8 mouse cellular contexts compared by ENCODE assay signal in the genomic region with DNA sequence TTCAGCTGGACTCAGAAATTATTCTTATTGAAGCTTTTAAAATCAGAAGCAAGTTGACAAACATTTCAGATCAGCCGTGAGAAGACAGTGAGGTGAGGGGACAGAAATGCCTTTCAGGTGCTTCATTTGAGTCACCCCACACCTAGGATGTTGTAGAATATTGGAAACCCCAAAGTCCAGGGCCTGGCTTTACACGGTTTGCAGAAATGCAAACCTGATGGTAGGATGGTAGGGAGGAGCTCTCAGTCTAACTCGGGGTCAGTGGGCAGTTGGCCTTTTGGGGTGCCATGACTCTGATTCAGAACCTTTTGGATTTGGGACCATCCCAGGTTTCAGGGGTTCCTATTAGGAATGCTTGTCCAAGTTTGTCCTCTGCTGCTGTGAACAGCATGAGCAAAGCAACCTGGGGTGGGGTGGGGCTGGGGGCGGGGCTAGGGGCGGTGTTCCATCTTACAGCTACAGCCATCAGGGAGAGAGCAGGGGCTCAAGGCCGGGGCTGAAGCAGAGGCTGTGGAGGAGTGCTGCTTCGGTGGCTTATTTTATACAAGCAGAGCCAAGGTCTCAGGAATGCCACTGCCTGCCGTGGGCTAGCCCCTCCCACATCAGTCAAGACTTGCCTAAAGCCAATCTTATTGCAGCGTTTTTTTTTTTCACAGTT.
DNase-seq lines count a peak whose midpoint lies in the region; ATAC-seq lines count a peak whose summit lies in the region.

No protein-coding gene starts in this region.

- no peak for DNase-seq in heart, postnatal 36 days
- DNase-seq in forebrain, embryonic 11.5 days (ENCODE audit: low spot score), result peak; percentile 69
- peak; percentile 35 to 72 for DNase-seq in kidney, postnatal 25 days
- peak; percentile 46 for DNase-seq in neural tube, embryonic 11.5 days (ENCODE audit: low spot score)
- no peak for DNase-seq in left cerebral cortex, adult 11 months (ENCODE audit: low spot score)
- no peak for DNase-seq in Muller cell, postnatal 12 days (ENCODE audit: inconsistent ontology term)

- H3K9ac ChIP-seq in heart, embryonic 13.5 days, result no peak overlapping the region
- no peak overlapping the region for H3K9ac ChIP-seq in forebrain, embryonic 11.5 days (ENCODE audit: low read length)
- H3K9ac ChIP-seq in neural tube, embryonic 11.5 days (ENCODE audit: low read length), result no peak overlapping the region

- H3K4me2 ChIP-seq in heart, embryonic 13.5 days, result peak overlapping the region; percentile 96
- H3K4me2 ChIP-seq in forebrain, embryonic 11.5 days (ENCODE audit: low read depth, low read length, severe bottlenecking), result peak overlapping the region; percentile 89
- H3K4me2 ChIP-seq in neural tube, embryonic 11.5 days (ENCODE audit: low read depth), result peak overlapping the region; percentile 81

- peaks cover 4% of the 10 kb centered on the region; the same call in 1 of the 2 replicates for H3K9me3 ChIP-seq in heart, embryonic 13.5 days
- H3K9me3 ChIP-seq in forebrain, embryonic 11.5 days (ENCODE audit: control insufficient read depth, low read length), result no peaks in the 10 kb centered on the region; the same call in 1 of the 2 replicates
- no peaks in the 10 kb centered on the region for H3K9me3 ChIP-seq in neural tube, embryonic 11.5 days (ENCODE audit: control insufficient read depth, low read length)

- WGBS in heart, embryonic 13.5 days, result 4% methylated on average over 9 of the region's 9 CpGs
- WGBS in forebrain, embryonic 11.5 days, result 3% methylated on average over 9 of the region's 9 CpGs
- 6% methylated on average over 9 of the region's 9 CpGs for WGBS in neural tube, embryonic 11.5 days

- intact Hi-C loops in heart, postnatal 36 days (cut with DNase I), result no loop called here

- peak overlapping the region; percentile 56; the same call in 1 of the 2 replicates for H3K4me3 ChIP-seq in heart, embryonic 13.5 days
- H3K4me3 ChIP-seq in forebrain, embryonic 11.5 days (ENCODE audit: low read depth, low read length), result peak overlapping the region; percentile 41; the same call in 1 of the 2 replicates
- H3K4me3 ChIP-seq in neural tube, embryonic 11.5 days (ENCODE audit: low read depth, low read length), result peak overlapping the region; percentile 36; the same call in 1 of the 2 replicates

- ATAC-seq in heart, embryonic 13.5 days (ENCODE audit: extremely low read depth, insufficient number of reproducible peaks, low FRiP score, low TSS enrichment), result no peak
- ATAC-seq in forebrain, embryonic 11.5 days (replicated peaks; ENCODE audit: low FRiP score), result peak; percentile 61; the same call in 1 of the 2 replicates
- no peak for ATAC-seq in neural tube, embryonic 11.5 days (ENCODE audit: insufficient read depth, low FRiP score, low TSS enrichment)
- ATAC-seq in erythroblast, adult 5-6 weeks (replicated peaks; ENCODE audit: low FRiP score, poor library complexity, severe bottlenecking), result no peak

- peaks cover 52% of the 10 kb centered on the region for H3K27me3 ChIP-seq in heart, embryonic 13.5 days (replicated peaks)
- H3K27me3 ChIP-seq in forebrain, embryonic 11.5 days (ENCODE audit: control insufficient read depth, insufficient read depth, low read length), result no peaks in the 10 kb centered on the region
- no peaks in the 10 kb centered on the region for H3K27me3 ChIP-seq in neural tube, embryonic 11.5 days (ENCODE audit: control insufficient read depth, insufficient read depth, low read length)

- H3K36me3 ChIP-seq in heart, embryonic 13.5 days, result no peaks in the 10 kb centered on the region
- H3K36me3 ChIP-seq in forebrain, embryonic 11.5 days (ENCODE audit: control insufficient read depth, insufficient read depth, low read length), result no peaks in the 10 kb centered on the region
- H3K36me3 ChIP-seq in neural tube, embryonic 11.5 days (ENCODE audit: control insufficient read depth, insufficient read depth, low read length), result no peaks in the 10 kb centered on the region

- H3K27ac ChIP-seq in heart, embryonic 13.5 days (replicated peaks), result no peak overlapping the region
- H3K27ac ChIP-seq in forebrain, embryonic 11.5 days (ENCODE audit: low read depth, low read length), result no peak overlapping the region
- H3K27ac ChIP-seq in neural tube, embryonic 11.5 days (ENCODE audit: low read depth, low read length), result no peak overlapping the region

- H3K4me1 ChIP-seq in heart, embryonic 13.5 days, result peaks cover 20% of the 10 kb centered on the region
- no peaks in the 10 kb centered on the region; the same call in 1 of the 2 replicates for H3K4me1 ChIP-seq in forebrain, embryonic 11.5 days (replicated peaks; ENCODE audit: control insufficient read depth, insufficient read depth, low read length)
- H3K4me1 ChIP-seq in neural tube, embryonic 11.5 days (ENCODE audit: control insufficient read depth, insufficient read depth, low read length), result peaks cover 8% of the 10 kb centered on the region

Comparison
In these comparisons a context has a peak if more than half of its experiments do, and no peak if none do; other contexts are left out.
1. DNase-seq: peak in forebrain, embryonic 11.5 days (single experiment), kidney, postnatal 25 days (2 of 2) and neural tube, embryonic 11.5 days (single experiment); none in heart, postnatal 36 days (0 of 2), left cerebral cortex, adult 11 months (single experiment) and Muller cell, postnatal 12 days (single experiment).
2. Peak in every context shown above with its lines, with median percentiles within 50 percentile points of each other: H3K4me2 ChIP-seq and H3K4me3 ChIP-seq.